Mouse (Mus musculus) intestine, embryonic 15.5 days (tissue): ENCODE measurements around the gene Chd1l. TPM values are rescaled to one million over a fixed set of nuclear protein-coding genes. Genes with fewer than 3 reads are reported as not detected.

Experiments
- polyA plus RNA-seq: library from polyadenylated mRNA; unstranded; fragments of >200 nt; fragmentation: Nextera tagmentation; extraction: Ambion mirVana; gene quantifications from 2 replicates; pipeline ENCODE4 v1.2.1, GENCODE M21; 2015

Gene Chd1l
- polyA plus RNA-seq, 1 experiment from 2014 or later = 19.6 TPM

Other genes with a start within 250 kb of the Chd1l start
- not detected in 2 replicates for gene Olfr1402, start 188.2 kb downstream of the Chd1l start, polyA plus RNA-seq
- 30.8 and 33.0 TPM in 2 replicates for gene Fmo5, start 18.6 kb upstream of the Chd1l start, polyA plus RNA-seq
- gene Prkab2, start 48.0 kb upstream of the Chd1l start, polyA plus RNA-seq = 6.7 and 6.8 TPM in 2 replicates
- not detected in 2 replicates for gene Gm17651, start 64.5 kb upstream of the Chd1l start, polyA plus RNA-seq